Mouse (Mus musculus) lung, postnatal 4 days (tissue): ENCODE measurements at regions not wholly inside any gene's neighbourhood (a gene's known extent, or its start where the extent isn't known, plus 50 kb on each side); places are given as distances from the start of the nearest gene placed in this dataset.
A peak's percentile ranks its signal among the peaks of the same experiment; 100 is the strongest.

Source experiments
- DNase-seq, 2 experiments: peaks; one replicate each; pipeline ENCODE4 v3.0.0; 2021

- DNase-seq, result no peak
These were observed 133.8 kb upstream of the Csf3r start for GRCm38 (mm10) chr4:125890510-125890909.

GRCm38 (mm10) chr4:125893139-125893538, 131.2 kb upstream of the Csf3r start:
- no peak for DNase-seq

- no peak for DNase-seq
These were observed 126.6 kb upstream of the Csf3r start for GRCm38 (mm10) chr4:125897707-125898106.

GRCm38 (mm10) chr4:125898631-125899348, 125.6 kb upstream of the Csf3r start:
- no peak for DNase-seq

GRCm38 (mm10) chr4:125901546-125902276, 122.6 kb upstream of the Csf3r start:
- DNase-seq, result no peak

- no peak for DNase-seq
These were observed 118.1 kb upstream of the Csf3r start for GRCm38 (mm10) chr4:125906296-125906695.

- DNase-seq, result no peak
These were observed 115.4 kb upstream of the Csf3r start for GRCm38 (mm10) chr4:125908901-125909300.

GRCm38 (mm10) chr4:125911541-125912270, 112.6 kb upstream of the Csf3r start:
- DNase-seq, result no peak

- peak in 1 of 2 experiments; percentile 46 for DNase-seq
These were observed 111.8 kb upstream of the Csf3r start for GRCm38 (mm10) chr4:125912444-125913049.

GRCm38 (mm10) chr4:125915166-125915565, 109.2 kb upstream of the Csf3r start:
- DNase-seq, result no peak

GRCm38 (mm10) chr4:125917210-125917609, 107.1 kb upstream of the Csf3r start:
- no peak for DNase-seq

- no peak for DNase-seq
These were observed 102.6 kb upstream of the Csf3r start for GRCm38 (mm10) chr4:125921550-125922316.

GRCm38 (mm10) chr4:125922317-125922878, 102.0 kb upstream of the Csf3r start:
- DNase-seq, result no peak

GRCm38 (mm10) chr4:125923225-125923624, 101.1 kb upstream of the Csf3r start:
- no peak for DNase-seq

- DNase-seq, result no peak
These were observed 96.2 kb upstream of the Csf3r start for GRCm38 (mm10) chr4:125928196-125928595.

- no peak for DNase-seq
These were observed 95.1 kb upstream of the Csf3r start for GRCm38 (mm10) chr4:125929122-125929772.

GRCm38 (mm10) chr4:125930764-125931163, 93.6 kb upstream of the Csf3r start:
- DNase-seq, result no peak

- no peak for DNase-seq
These were observed 93.0 kb upstream of the Csf3r start for GRCm38 (mm10) chr4:125931321-125931720.

GRCm38 (mm10) chr4:125932036-125932756, 92.2 kb upstream of the Csf3r start:
- DNase-seq, result no peak

GRCm38 (mm10) chr4:125936357-125936756, 88.0 kb upstream of the Csf3r start:
- DNase-seq, result no peak

- DNase-seq, result no peak
These were observed 86.2 kb upstream of the Csf3r start for GRCm38 (mm10) chr4:125938186-125938585.
